Mouse (Mus musculus): Measurements from ENCODE around the gene Rims4. TPM values are rescaled to one million over a fixed set of nuclear protein-coding genes. Genes with fewer than 3 reads are reported as not detected.

The Rims4 gene
- polyA plus RNA-seq (2014; fragmentation: Illumina TruSeq; extraction: RNeasy Lipid Tissue Mini Kit (QIAGEN cat#74804); ENCODE audit: low read depth, low replicate concordance), result 0.45 TPM

DNA sequence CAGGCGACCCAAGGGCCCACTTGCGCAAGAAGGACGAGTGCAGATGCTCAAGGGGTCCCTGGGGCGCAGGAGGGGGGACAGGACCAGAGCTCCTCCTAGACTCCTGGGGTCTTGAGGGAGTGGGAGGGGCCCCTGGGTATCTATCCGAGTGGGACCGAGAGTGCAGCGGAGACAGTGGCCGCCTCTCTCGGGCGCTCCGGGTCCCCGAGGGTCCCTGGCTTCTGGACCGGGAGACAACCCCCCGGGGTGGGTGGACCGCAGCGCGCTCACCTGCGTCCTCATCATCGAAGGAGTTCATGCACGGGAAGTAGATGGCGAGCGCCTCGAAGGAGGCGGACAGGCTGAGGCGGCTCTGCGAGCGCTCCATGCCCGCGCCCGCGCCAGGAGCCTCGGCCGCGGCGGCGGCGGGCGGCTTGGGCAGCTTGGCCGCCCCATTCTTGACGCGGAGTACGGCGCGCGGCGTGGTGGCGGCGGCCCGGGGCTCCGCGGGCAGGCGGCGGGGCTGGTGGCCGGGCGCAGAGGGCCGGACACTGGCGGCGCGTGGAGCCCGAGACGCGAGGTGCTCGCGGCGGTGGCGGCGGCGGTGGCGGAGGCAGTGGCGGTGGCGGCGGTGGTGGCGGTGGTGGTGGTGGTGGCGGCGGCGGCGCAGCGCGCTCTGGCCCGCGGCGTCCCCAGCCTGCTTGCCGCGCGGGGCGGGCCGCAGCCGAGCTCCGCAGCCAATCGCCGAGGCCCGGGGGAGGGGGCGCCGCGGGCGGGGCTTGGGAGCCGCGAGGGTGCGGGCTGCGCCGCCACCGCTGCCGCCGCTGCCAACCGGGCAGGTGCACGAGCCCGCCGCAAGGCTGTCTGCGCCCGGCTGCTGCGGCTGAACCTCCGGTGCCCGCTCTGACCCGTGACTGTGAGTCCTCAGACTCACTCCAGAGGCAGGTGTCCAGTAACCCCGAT lies at the start of gene Rims4:
Gene Rims4 (minus strand): TSS at position 367 of the 942 bp plus-strand sequence.

DNA sequence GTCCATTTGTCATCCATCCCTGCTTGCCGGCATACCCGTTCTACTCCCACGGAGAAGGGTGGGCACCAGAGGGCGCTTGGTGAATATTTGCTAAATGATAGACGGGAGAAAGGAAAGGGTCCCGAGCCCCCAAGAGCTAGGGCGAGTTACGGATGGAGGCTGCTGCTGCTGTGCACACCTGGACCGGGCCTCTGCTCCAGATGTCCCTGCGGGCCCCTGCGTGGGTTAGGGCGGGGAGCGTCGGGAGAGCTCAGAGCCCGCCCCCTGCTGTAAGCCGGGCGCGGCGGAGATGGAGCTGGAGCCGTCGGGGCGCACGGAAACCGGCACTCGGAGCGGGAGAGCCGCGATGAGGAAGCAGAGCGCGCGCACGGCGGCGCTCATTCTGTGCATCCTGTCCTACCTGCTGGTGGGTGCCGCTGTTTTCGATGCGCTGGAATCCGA lies 65.0 kb downstream of the Rims4 start, which contains the start of gene Kcnk15:
Gene Kcnk15 (plus strand): TSS at position 191 of the 441 bp plus-strand sequence.

DNA sequence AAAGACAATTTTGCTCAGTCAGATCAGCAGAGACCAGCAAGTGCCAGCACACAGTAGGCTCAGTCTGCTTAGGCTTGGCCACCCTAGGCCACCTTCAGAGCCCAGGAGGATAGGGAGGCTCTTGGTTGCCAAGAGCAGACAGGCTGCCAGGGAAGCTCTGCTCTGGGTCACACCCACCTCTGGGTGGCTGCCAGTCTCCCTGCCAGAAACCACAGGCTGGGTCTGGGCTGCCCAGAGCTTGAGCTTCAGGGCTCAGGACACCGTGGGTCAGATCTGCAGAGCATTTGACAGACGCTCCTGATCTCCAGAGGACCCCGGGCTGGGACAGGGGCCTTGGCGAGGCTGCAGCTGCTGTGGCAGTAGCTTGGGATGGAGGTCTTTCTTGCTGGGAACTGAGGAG lies 97.9 kb downstream of the Rims4 start, which contains the start of gene Ccn5:
Gene Ccn5 (plus strand): TSS at position 255 of the 400 bp plus-strand sequence.

Other genes with a start within 250 kb of the Rims4 start
- 0.71 TPM for gene Ada, start 168.4 kb downstream of the Rims4 start, polyA plus RNA-seq (2014; fragmentation: Illumina TruSeq; extraction: RNeasy Lipid Tissue Mini Kit (QIAGEN cat#74804); ENCODE audit: low read depth, low replicate concordance)
- gene Ccn5, start 97.8 kb downstream of the Rims4 start, polyA plus RNA-seq (2014; fragmentation: Illumina TruSeq; extraction: RNeasy Lipid Tissue Mini Kit (QIAGEN cat#74804); ENCODE audit: low read depth, low replicate concordance), result 0.43 TPM
- not detected for gene Kcnk15, start 65.0 kb downstream of the Rims4 start, polyA plus RNA-seq (2014; fragmentation: Illumina TruSeq; extraction: RNeasy Lipid Tissue Mini Kit (QIAGEN cat#74804); ENCODE audit: low read depth, low replicate concordance)
- 68.3 TPM for gene Ywhab, start 76.3 kb upstream of the Rims4 start, polyA plus RNA-seq (2014; fragmentation: Illumina TruSeq; extraction: RNeasy Lipid Tissue Mini Kit (QIAGEN cat#74804); ENCODE audit: low read depth, low replicate concordance)
- gene Pabpc1l, start 106.8 kb upstream of the Rims4 start, polyA plus RNA-seq (2014; fragmentation: Illumina TruSeq; extraction: RNeasy Lipid Tissue Mini Kit (QIAGEN cat#74804); ENCODE audit: low read depth, low replicate concordance), result 0.42 TPM
- 62.3 TPM for gene Stk4, start 151.6 kb upstream of the Rims4 start, polyA plus RNA-seq (2014; fragmentation: Illumina TruSeq; extraction: RNeasy Lipid Tissue Mini Kit (QIAGEN cat#74804); ENCODE audit: low read depth, low replicate concordance)
- gene Tomm34, start 152.5 kb upstream of the Rims4 start, polyA plus RNA-seq (2014; fragmentation: Illumina TruSeq; extraction: RNeasy Lipid Tissue Mini Kit (QIAGEN cat#74804); ENCODE audit: low read depth, low replicate concordance), result 21.5 TPM

Measured in testis, adult 10 weeks (tissue).